Mouse (Mus musculus) bone marrow macrophage, adult 2 months (primary cell): ENCODE measurements at regions not wholly inside any gene's neighbourhood (a gene's known extent, or its start where the extent isn't known, plus 50 kb on each side); places are given as distances from the start of the nearest gene placed in this dataset.

Experiments used
- CTCF ChIP-seq: IDR thresholded peaks from 2 replicates; pipeline ENCODE4 v1.5.1; 2012; ENCODE audit warnings: low read depth, mild to moderate bottlenecking, low read length, moderate library complexity
- POLR2A ChIP-seq: IDR thresholded peaks from 2 replicates; pipeline ENCODE4 v1.6.1; 2012; ENCODE audit warnings: mild to moderate bottlenecking, low read depth, low read length, borderline replicate concordance

DNA sequence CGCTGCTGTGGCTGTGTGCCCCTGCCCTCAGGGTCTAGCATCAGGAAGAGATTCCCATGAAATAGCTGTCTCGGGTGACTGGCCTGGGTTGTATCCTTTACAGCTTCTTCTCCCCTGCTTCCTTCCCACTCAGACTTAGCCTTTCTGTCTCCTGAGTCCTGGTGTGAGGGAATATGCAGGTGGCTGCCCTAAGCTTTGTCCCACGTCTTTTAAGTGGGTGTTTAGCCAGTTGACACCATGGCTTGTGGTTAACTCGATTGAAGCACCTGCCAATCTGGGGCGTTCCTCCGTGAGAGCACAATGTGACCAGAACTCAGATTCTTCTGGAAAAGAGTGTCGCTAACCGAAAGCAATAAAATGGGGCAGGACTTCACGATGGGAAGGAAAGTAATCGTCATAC is 369.4 kb upstream of the 3110018I06Rik start:
- no peak for TF ChIP-seq CTCF
- TF ChIP-seq POLR2A = no peak
